Mouse (Mus musculus): ENCODE measurements around the gene Ddx41. TPM values are rescaled to one million over a fixed set of nuclear protein-coding genes. Genes with fewer than 3 reads are reported as not detected.
"Not testable (repeated sequence)": the region's sequence is repeated elsewhere in the genome, so short reads cannot be mapped to it uniquely, and the experiment has no call there.

Gene Ddx41
- polyA plus RNA-seq (2015; fragmentation: Nextera tagmentation; extraction: Ambion mirVana): 89.1 and 91.6 TPM in 2 replicates

DNA sequence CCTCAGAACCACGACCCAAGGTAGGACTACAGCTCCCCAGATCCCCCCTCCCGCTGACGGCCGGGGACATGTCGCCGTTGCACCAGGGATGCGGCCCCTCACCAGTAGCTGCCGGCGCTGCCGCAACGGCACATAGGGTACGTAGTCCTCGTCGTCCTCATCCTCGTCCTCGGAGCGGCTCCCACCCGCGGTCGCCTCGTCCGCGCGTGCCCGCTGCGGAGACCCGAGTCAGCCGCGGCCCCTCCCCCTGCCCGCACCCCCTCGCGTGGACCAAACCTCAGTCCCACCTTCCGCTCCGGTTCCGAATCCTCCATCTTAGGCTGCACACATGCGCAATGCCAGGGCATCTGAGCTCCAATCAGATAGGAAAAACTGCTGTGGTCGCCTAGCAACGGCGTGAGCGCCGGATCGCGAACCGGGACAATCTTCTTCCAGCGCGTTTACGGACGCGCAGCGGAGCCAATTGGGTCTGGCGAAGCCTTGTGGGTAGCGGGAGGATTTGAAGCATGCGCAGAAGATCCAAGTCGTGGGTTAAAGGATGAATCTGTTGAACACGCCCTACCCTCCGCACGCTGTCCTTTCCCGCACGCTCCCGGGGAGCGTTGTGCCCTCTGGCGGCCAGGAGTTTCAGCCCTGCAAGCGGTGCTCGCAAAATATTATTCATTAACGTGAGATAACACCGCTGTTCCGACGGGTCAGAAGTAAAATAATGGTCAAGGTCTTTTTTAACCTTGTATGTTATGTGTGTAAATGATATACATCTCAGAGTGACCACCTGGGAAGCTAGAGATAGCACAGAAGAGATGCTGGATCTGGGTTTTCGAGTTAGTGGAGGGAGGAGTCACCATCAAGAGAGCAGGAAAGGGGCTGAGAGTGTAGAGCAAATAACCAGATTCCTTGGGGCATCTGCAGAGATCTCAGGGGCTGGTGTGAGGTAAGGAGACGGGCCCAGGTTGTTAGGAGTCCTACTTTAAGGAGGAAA is at the start of gene Ddx41:
Gene Ddx41 (minus strand): TSS at position 465 of the 982 bp plus-strand sequence.
- Histone ChIP-seq H3K9me3 (ENCODE audit: low read length) (no peaks in the 10 kb centered on the region), H3K27me3 (ENCODE audit: insufficient read depth, low read length) (no peaks in the 10 kb centered on the region), H3K36me3 (ENCODE audit: insufficient read depth, low read length) (peaks cover 61% of the 10 kb centered on the region), H3K9ac (replicated peaks; ENCODE audit: low read length) (peak within 1 kb of the TSS; percentile 88), H3K4me1 (ENCODE audit: insufficient read depth, low read length) (peaks cover 10% of the 10 kb centered on the region), H3K27ac (ENCODE audit: low read length) (peak within 1 kb of the TSS; percentile 0; the same call in 1 of the 2 replicates), H3K4me3 (ENCODE audit: low read length) (peak within 1 kb of the TSS; percentile 92), H3K4me2 (replicated peaks; ENCODE audit: low read depth, low read length) (peak within 1 kb of the TSS; percentile 94)
- ATAC-seq (ENCODE audit: low FRiP score, low TSS enrichment): peak; percentile 98
- under 1% methylated on average over 70 of the region's 70 CpGs for WGBS

DNA sequence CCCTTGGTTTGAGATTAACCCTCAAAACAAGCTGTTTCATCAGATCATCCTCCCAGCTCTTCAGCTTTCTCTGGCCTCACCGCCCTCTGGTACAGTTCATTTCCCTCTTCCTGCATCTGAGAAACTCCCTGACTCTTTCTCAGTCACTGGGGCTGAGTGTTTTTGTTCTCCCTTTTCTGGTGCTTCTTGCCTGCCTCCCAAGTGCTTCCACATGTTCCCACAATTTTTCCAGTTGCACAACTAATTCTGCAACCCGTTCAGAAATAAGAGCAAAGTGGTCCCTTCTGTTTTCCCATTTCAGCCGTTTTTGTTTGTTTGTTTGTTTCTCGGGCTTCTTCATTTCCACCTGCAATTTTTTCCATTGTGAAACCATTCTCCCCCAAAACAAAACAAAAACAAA is 41.6 kb upstream of the Ddx41 start:
- WGBS: 82% methylated on average over 4 of the region's 4 CpGs
- H3K9me3 ChIP-seq (ENCODE audit: low read length): peaks cover 13% of the 10 kb centered on the region; the same call in 1 of the 2 replicates
- H3K27me3 ChIP-seq (ENCODE audit: insufficient read depth, low read length): no peaks in the 10 kb centered on the region
- no peak overlapping the region for H3K9ac ChIP-seq (replicated peaks; ENCODE audit: low read length)
- H3K27ac ChIP-seq (ENCODE audit: low read length): no peak overlapping the region
- no peak for ATAC-seq (ENCODE audit: low FRiP score, low TSS enrichment)
- no peak overlapping the region for H3K4me3 ChIP-seq (ENCODE audit: low read length)
- H3K36me3 ChIP-seq (ENCODE audit: insufficient read depth, low read length): no peaks in the 10 kb centered on the region
- no peaks in the 10 kb centered on the region for H3K4me1 ChIP-seq (ENCODE audit: insufficient read depth, low read length)
- H3K4me2 ChIP-seq (replicated peaks; ENCODE audit: low read depth, low read length): no peak overlapping the region

DNA sequence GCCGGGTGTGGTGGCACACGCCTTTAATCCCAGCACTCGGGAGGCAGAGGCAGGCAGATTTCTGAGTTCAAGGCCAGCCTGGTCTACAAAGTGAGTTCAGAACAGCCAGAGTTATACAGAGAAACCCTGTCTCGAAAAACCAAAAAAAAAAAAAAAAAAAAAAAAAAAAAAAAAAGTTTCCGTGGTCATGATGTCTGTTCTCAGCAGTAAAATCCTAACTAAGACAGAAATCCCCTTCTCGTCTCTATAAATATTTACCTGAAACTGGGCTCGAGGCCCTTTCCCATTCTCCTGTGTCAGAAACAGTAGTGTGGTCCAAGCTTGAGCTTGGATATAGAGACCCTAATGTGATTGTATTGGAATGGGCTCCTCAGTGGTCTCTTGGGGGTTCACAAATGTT is 40.4 kb upstream of the Ddx41 start:
- H3K4me2 ChIP-seq (replicated peaks; ENCODE audit: low read depth, low read length); H3K4me1 ChIP-seq (ENCODE audit: insufficient read depth, low read length); H3K9ac ChIP-seq (replicated peaks; ENCODE audit: low read length); H3K27ac ChIP-seq (ENCODE audit: low read length); H3K36me3 ChIP-seq (ENCODE audit: insufficient read depth, low read length); H3K27me3 ChIP-seq (ENCODE audit: insufficient read depth, low read length); H3K4me3 ChIP-seq (ENCODE audit: low read length); ATAC-seq (ENCODE audit: low FRiP score, low TSS enrichment): not testable (repeated sequence)
- H3K9me3 ChIP-seq (ENCODE audit: low read length): peaks cover 13% of the 10 kb centered on the region; the same call in 1 of the 2 replicates
- WGBS: 84% methylated on average over 7 of the region's 7 CpGs

DNA sequence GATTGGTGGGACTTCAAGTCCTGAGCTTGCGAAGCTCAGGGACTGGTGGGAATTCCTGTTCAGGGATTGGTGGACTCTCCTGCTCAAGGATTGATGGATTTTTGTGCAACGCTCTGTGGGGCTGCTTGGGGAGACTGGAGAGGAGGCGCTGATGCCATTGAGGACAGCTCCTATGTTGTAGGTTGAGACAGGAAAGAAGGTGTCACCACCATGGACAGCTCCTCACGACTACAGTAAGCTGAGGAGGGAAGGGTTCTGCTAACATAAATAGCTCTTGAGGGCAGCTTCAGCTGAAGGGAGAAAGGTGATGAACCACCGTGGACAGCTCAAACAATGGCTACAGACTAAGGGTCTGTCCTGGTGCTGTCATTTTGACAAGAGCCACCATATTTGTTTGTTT is 39.5 kb upstream of the Ddx41 start:
- WGBS: 58% methylated on average over 5 of the region's 5 CpGs
- H3K4me3 ChIP-seq (ENCODE audit: low read length): no peak overlapping the region
- no peak for ATAC-seq (ENCODE audit: low FRiP score, low TSS enrichment)
- H3K4me2 ChIP-seq (replicated peaks; ENCODE audit: low read depth, low read length): no peak overlapping the region
- peaks cover 4% of the 10 kb centered on the region; the same call in 1 of the 2 replicates for H3K4me1 ChIP-seq (ENCODE audit: insufficient read depth, low read length)
- no peaks in the 10 kb centered on the region for H3K36me3 ChIP-seq (ENCODE audit: insufficient read depth, low read length)
- no peak overlapping the region for H3K9ac ChIP-seq (replicated peaks; ENCODE audit: low read length)
- no peaks in the 10 kb centered on the region for H3K27me3 ChIP-seq (ENCODE audit: insufficient read depth, low read length)
- H3K27ac ChIP-seq (ENCODE audit: low read length): no peak overlapping the region
- peaks cover 13% of the 10 kb centered on the region; the same call in 1 of the 2 replicates for H3K9me3 ChIP-seq (ENCODE audit: low read length)

DNA sequence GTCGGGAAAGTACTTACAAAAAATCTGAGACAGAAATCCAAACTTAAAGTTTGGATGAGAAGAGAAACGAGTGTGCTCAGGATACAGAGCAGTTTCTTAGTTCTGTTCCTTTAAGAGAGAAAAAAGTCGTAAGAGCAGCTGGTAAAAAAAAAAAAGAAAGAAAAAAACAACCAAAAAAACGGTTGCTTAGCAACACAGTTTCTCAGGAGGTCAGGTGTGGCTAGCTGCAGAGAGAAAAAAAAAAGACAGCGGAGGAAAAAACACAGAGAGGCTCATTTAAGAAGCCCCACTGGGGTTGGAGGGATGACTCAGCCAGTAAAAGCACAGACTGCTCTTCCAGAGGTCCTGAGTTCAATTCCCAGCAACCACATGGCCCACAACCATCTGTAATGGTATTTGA is 37.9 kb upstream of the Ddx41 start:
- Histone ChIP-seq H3K9me3 (ENCODE audit: low read length) (peaks cover 13% of the 10 kb centered on the region; the same call in 1 of the 2 replicates), H3K4me1 (ENCODE audit: insufficient read depth, low read length) (peaks cover 11% of the 10 kb centered on the region), H3K36me3 (ENCODE audit: insufficient read depth, low read length) (no peaks in the 10 kb centered on the region), H3K9ac (replicated peaks; ENCODE audit: low read length) (no peak overlapping the region), H3K4me2 (replicated peaks; ENCODE audit: low read depth, low read length) (no peak overlapping the region), H3K27me3 (ENCODE audit: insufficient read depth, low read length) (no peaks in the 10 kb centered on the region), H3K27ac (ENCODE audit: low read length) (no peak overlapping the region), H3K4me3 (ENCODE audit: low read length) (no peak overlapping the region)
- ATAC-seq (ENCODE audit: low FRiP score, low TSS enrichment): no peak
- 69% methylated on average over 5 of the region's 5 CpGs for WGBS

DNA sequence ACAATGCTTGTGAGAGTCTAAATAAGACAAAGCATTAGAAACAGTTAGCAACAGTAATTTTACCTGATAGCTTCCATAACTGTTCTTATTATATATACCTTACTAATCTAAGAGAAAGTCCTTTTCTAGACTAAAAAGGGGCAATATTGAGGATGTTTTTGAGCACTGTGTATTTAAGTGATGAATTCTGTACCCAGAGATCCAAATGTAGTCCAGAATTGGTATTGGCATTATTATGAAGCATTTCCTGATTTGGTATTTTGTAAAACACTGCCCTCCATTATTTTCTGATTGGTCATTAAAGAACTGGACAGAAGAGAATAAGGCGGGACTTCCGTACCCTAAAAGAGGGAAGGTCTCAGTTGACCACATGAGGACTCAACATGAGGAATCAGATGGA is 37.0 kb upstream of the Ddx41 start, which contains the start of gene Tmed9:
Gene Tmed9 (plus strand): TSS at position 301 of the 400 bp plus-strand sequence.
- Histone ChIP-seq H3K9ac (replicated peaks; ENCODE audit: low read length) (no peak within 1 kb of the TSS), H3K4me1 (ENCODE audit: insufficient read depth, low read length) (peaks cover 16% of the 10 kb centered on the region), H3K4me2 (replicated peaks; ENCODE audit: low read depth, low read length) (no peak within 1 kb of the TSS), H3K9me3 (ENCODE audit: low read length) (0 out of 2 replicates have a peak, but pooled peaks cover 8% of the 10 kb centered on the region), H3K36me3 (ENCODE audit: insufficient read depth, low read length) (no peaks in the 10 kb centered on the region), H3K27ac (ENCODE audit: low read length) (no peak within 1 kb of the TSS), H3K4me3 (ENCODE audit: low read length) (no peak within 1 kb of the TSS), H3K27me3 (ENCODE audit: insufficient read depth, low read length) (no peaks in the 10 kb centered on the region)
- WGBS: 98% methylated on average over 2 of the region's 2 CpGs
- no peak for ATAC-seq (ENCODE audit: low FRiP score, low TSS enrichment)

DNA sequence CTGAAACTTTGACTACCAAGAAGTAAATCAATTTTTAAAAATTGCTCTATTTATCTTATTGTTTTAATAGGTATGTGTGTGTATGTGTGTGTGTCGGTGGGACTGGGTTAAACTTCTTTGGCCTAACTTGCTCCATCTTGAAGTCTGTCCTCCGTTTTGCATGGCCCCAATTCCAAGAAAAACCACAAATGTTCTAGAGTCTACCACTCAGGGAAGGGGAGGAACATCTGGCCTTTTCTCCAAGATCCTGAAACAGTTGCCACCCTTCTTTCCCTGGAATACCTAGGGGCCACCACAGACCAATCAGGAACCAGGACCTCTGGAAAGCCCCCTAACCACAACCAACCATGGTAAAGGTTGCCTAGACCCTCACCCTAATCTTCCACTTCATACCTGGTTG is 35.5 kb upstream of the Ddx41 start:
- Histone ChIP-seq H3K9ac (replicated peaks; ENCODE audit: low read length) (no peak overlapping the region), H3K4me3 (ENCODE audit: low read length) (no peak overlapping the region), H3K27me3 (ENCODE audit: insufficient read depth, low read length) (no peaks in the 10 kb centered on the region), H3K27ac (ENCODE audit: low read length) (no peak overlapping the region), H3K36me3 (ENCODE audit: insufficient read depth, low read length) (no peaks in the 10 kb centered on the region), H3K4me1 (ENCODE audit: insufficient read depth, low read length) (peaks cover 16% of the 10 kb centered on the region), H3K4me2 (replicated peaks; ENCODE audit: low read depth, low read length) (no peak overlapping the region; the same call in 1 of the 2 replicates), H3K9me3 (ENCODE audit: low read length) (0 out of 2 replicates have a peak, but pooled peaks cover 8% of the 10 kb centered on the region)
- WGBS: 81% methylated on average over 2 of the region's 2 CpGs
- no peak for ATAC-seq (ENCODE audit: low FRiP score, low TSS enrichment)

DNA sequence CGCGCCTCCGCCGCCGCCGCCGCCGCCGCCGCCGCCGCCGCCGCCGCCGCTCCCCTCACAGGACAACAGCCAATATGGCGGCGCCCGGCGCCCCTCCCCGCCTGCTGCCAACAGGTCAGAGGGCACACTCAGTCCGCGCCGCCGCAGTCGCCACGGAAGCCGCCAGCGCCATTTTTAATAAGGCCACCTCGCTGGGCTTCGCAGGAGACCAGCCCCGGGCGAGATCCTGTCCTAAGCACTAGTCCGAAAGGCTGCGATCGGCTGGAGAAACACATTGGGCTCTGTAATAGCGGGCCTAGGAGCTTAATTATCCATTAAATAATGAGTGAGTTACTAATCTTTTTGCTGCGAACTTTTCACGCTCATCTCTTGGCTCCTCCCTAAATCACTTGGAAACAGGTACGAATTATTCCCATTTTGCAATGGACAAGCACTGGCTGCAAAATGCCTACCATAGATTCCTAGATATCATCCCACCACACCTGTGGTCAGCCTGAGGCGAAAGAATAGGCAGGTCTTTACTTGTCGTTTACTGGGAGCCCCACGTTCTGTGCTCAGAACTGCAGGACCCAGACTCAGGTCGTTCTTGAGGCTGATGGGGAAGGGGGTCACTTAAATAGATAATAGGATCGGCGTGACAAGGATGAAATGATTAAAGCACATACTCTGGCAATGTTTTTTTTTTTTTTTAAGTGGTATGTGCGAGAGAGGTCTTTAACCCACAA is 34.7 kb upstream of the Ddx41 start, which contains the start of gene Fam193b:
Gene Fam193b (minus strand): TSS at position 94 of the 725 bp plus-strand sequence.
- WGBS: 1% methylated on average over 47 of the region's 47 CpGs
- peak within 1 kb of the TSS; percentile 98 for H3K4me2 ChIP-seq (replicated peaks; ENCODE audit: low read depth, low read length)
- peaks cover 16% of the 10 kb centered on the region for H3K4me1 ChIP-seq (ENCODE audit: insufficient read depth, low read length)
- ATAC-seq (ENCODE audit: low FRiP score, low TSS enrichment): peak; percentile 90
- H3K27me3 ChIP-seq (ENCODE audit: insufficient read depth, low read length): no peaks in the 10 kb centered on the region
- no peaks in the 10 kb centered on the region for H3K36me3 ChIP-seq (ENCODE audit: insufficient read depth, low read length)
- 0 out of 2 replicates have a peak, but pooled peaks cover 8% of the 10 kb centered on the region for H3K9me3 ChIP-seq (ENCODE audit: low read length)
- peak within 1 kb of the TSS; percentile 96 for H3K9ac ChIP-seq (replicated peaks; ENCODE audit: low read length)
- peak within 1 kb of the TSS; percentile 86 for H3K27ac ChIP-seq (ENCODE audit: low read length)
- peak within 1 kb of the TSS; percentile 96 for H3K4me3 ChIP-seq (ENCODE audit: low read length)

DNA sequence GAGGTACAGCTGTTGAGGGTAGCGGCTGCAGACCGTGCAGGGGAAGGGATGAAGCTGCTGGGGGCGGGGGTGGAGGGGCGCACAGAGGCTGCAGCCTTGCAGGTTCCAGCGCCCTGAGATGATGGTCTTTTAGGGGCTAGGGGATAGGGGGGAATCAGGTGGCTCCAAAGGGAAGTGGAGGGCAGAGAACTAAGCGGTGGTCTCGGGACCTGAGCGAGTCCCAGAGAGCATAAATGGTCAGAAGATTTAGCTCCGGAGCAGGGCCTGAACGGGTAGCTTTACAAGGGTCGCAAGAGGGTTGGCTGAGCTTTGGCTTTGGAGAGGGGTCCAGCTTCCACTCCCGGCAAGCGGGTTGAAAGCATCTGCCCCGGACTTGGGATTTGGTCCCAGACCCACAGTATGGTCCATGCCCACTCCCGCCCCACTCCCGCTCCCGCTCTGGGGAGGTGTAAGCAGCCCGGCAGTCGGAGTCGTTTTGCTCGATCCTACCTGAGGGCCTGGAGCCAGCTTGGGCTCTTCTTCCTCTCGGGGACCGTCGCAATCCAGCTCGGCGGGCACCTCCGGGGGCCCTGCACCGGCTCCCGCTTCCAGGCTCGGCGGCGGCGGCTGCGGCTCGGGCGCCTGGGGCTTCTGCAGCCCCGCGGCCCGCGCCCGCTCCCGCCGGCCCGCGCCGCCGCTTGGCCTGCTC is 34.0 kb upstream of the Ddx41 start:
- no peaks in the 10 kb centered on the region for H3K36me3 ChIP-seq (ENCODE audit: insufficient read depth, low read length)
- peak; percentile 81 for ATAC-seq (ENCODE audit: low FRiP score, low TSS enrichment)
- 0% methylated on average over 47 of the region's 47 CpGs for WGBS
- H3K4me1 ChIP-seq (ENCODE audit: insufficient read depth, low read length): peaks cover 16% of the 10 kb centered on the region
- H3K4me3 ChIP-seq (ENCODE audit: low read length): peak overlapping the region; percentile 96
- peak overlapping the region; percentile 96 for H3K9ac ChIP-seq (replicated peaks; ENCODE audit: low read length)
- peak overlapping the region; percentile 86 for H3K27ac ChIP-seq (ENCODE audit: low read length)
- peak overlapping the region; percentile 98 for H3K4me2 ChIP-seq (replicated peaks; ENCODE audit: low read depth, low read length)
- H3K27me3 ChIP-seq (ENCODE audit: insufficient read depth, low read length): no peaks in the 10 kb centered on the region
- H3K9me3 ChIP-seq (ENCODE audit: low read length): 0 out of 2 replicates have a peak, but pooled peaks cover 8% of the 10 kb centered on the region
